9 mouse cellular contexts compared by ENCODE assay signal in the genomic region with DNA sequence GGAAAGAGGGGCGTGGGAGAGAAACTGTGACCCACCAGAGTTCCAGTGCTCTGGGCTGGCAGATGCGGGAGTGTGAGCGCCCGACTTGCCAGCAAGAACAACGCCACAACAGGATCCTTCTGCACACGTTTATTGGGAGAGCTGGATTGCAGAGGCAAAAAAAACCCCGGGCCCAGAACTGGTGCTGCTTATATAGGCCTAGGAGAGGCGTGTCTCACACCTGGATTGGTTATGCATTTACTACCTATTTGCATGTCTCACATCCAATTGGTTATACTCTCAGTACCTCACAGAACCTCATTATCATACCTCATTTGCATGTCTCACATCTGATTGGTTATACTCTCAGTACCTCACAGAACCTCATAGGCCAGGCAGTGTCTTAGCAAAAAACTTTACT. TPM values are rescaled to one million over a fixed set of nuclear protein-coding genes. Genes with fewer than 3 reads are reported as not detected.
A peak's percentile ranks its signal among the peaks of the same experiment; 100 is the strongest.
DNase-seq lines count a peak whose midpoint lies in the region; ATAC-seq and TF ChIP-seq lines count a peak whose summit lies in the region.
"Not testable (repeated sequence)": the region's sequence is repeated elsewhere in the genome, so short reads cannot be mapped to it uniquely, and the experiment has no call there.
"Had no signal": no experiment of that assay in that cellular context is flagged by ENCODE, and none has a peak within 500 bp of the region (broad histone marks: within the 10 kb centered on the region; RNA-seq: fewer than 3 reads in every experiment).

No protein-coding gene starts in this region.

- H3K4me3 ChIP-seq in MEL (ENCODE audit: control insufficient read depth in 1 of 2, insufficient read depth in 1 of 2, low read depth in 2 of 2, low read length in 2 of 2); forebrain, embryonic 13.5 days: not testable (repeated sequence)
- peak overlapping the region; percentile 16; the same call in 1 of the 2 replicates for H3K4me3 ChIP-seq in testis, adult 2 months (ENCODE audit: control insufficient read depth, low read depth, low read length)

- ATAC-seq in forebrain, embryonic 13.5 days, result not testable (repeated sequence)

- not testable (repeated sequence) for H3K27me3 ChIP-seq in MEL (ENCODE audit: control insufficient read depth in 1 of 2, insufficient read depth in 2 of 2, low read length in 2 of 2); forebrain, embryonic 13.5 days; testis, adult 2 months (ENCODE audit: control insufficient read depth, insufficient read depth, low read length)

- not testable (repeated sequence) for TF ChIP-seq CTCF in MEL (IDR thresholded peaks at IDR 0.05 in 2 of 3, conservative IDR thresholded peaks at IDR 0.05 in 1 of 3; ENCODE audit: control insufficient read depth in 1 of 3, insufficient read depth in 1 of 3, low read depth in 2 of 3, low read length in 3 of 3, poor library complexity in 1 of 3, severe bottlenecking in 1 of 3); testis, adult 2 months (IDR thresholded peaks at IDR 0.05; ENCODE audit: control insufficient read depth, insufficient read depth, insufficient replicate concordance, low read depth, low read length)

- DNase-seq in MEL (ENCODE audit: low read depth, low spot score), result not testable (repeated sequence)
- DNase-seq in R1 (ENCODE audit: low read depth, low spot score), result peak; percentile 66
- DNase-seq in ZHBTc4 (ENCODE audit: low read depth, low spot score), result peak; percentile 48

- H3K27ac ChIP-seq in MEL (ENCODE audit: control insufficient read depth, low read depth, low read length); forebrain, embryonic 13.5 days: not testable (repeated sequence)
- H3K27ac ChIP-seq in testis, adult 2 months (ENCODE audit: control insufficient read depth, insufficient read depth, low read depth, low read length), result peak overlapping the region; percentile 49; the same call in 1 of the 2 replicates

- not testable (repeated sequence) for H3K4me2 ChIP-seq in forebrain, embryonic 13.5 days

- TF ChIP-seq EP300 in MEL (IDR thresholded peaks at IDR 0.05; ENCODE audit: low read depth in 1 of 2, low read length in 2 of 2), result not testable (repeated sequence)

- not testable (repeated sequence) for H3K9me3 ChIP-seq in MEL (replicated peaks; ENCODE audit: insufficient read depth, low read length); forebrain, embryonic 13.5 days (replicated peaks)

- WGBS in forebrain, embryonic 13.5 days, result 90% methylated on average over 8 of the region's 8 CpGs

- TF ChIP-seq RAD21 in MEL (IDR thresholded peaks at IDR 0.05; ENCODE audit: low read depth, low read length), result not testable (repeated sequence)

- H3K9ac ChIP-seq in MEL (ENCODE audit: control insufficient read depth, low read depth, low read length, poor library complexity, severe bottlenecking), result not testable (repeated sequence)
- 0 out of 2 replicates have a peak overlapping the region, but pooled peaks have one; percentile 26 for H3K9ac ChIP-seq in forebrain, embryonic 13.5 days

- not testable (repeated sequence) for TF ChIP-seq POLR2A in MEL (IDR thresholded peaks at IDR 0.05; ENCODE audit: control insufficient read depth in 1 of 2, insufficient read depth in 1 of 2, low read depth in 1 of 2, low read length in 2 of 2, poor library complexity in 1 of 2); testis, adult 2 months (IDR thresholded peaks at IDR 0.05; ENCODE audit: control insufficient read depth, low read depth, low read length)

- H3K4me1 ChIP-seq in MEL (ENCODE audit: control insufficient read depth in 1 of 2, insufficient read depth in 2 of 2, low read length in 2 of 2); forebrain, embryonic 13.5 days: not testable (repeated sequence)
- H3K4me1 ChIP-seq in testis, adult 2 months (ENCODE audit: control insufficient read depth, insufficient read depth, low read length), result peaks cover 13% of the 10 kb centered on the region

- H3K79me2 ChIP-seq in MEL (ENCODE audit: control insufficient read depth, insufficient read depth, low read length, poor library complexity), result not testable (repeated sequence)

- not testable (repeated sequence) for H3K36me3 ChIP-seq in MEL (ENCODE audit: control insufficient read depth in 1 of 2, insufficient read depth in 2 of 2, low read length in 2 of 2); forebrain, embryonic 13.5 days (ENCODE audit: poor library complexity, severe bottlenecking); testis, adult 2 months (ENCODE audit: control insufficient read depth, insufficient read depth, low read length)

TF ChIP-seq in MEL, 35 proteins besides CTCF, POLR2A, EP300 and RAD21:
- TF ChIP-seq TBP (IDR thresholded peaks at IDR 0.05; ENCODE audit: low read depth, low read length), result peak; percentile 78

RNA-seq across cellular contexts. Expression of gene Sgta, which starts 4.5 kb away (rescaled TPM):
- total RNA-seq in MEL (2012; rRNA removed), result 100 and 101 TPM in 2 replicates
- polyA plus RNA-seq in MEL (2012; ENCODE audit: insufficient read depth in 1 of 2, insufficient read length in 2 of 2, low read depth in 1 of 2, low replicate concordance in 2 of 2, missing spikeins in 1 of 2), result 1,000 to 10,000 TPM in 1 of 2 experiments, 100 to 1,000 TPM in 1; 152 to 1,019 TPM
- 273 and 305 TPM in 2 replicates for polyA plus RNA-seq in forebrain, embryonic 13.5 days (2015; fragmentation: Nextera tagmentation; extraction: Ambion mirVana)
- 203 and 224 TPM in 2 replicates for polyA plus RNA-seq in testis, adult 2 months (2012; rRNA removed)

RNA-seq across cellular contexts. Expression of gene Thop1, which starts 5.3 kb away (rescaled TPM):
- total RNA-seq in MEL (2012; rRNA removed), result 121 and 126 TPM in 2 replicates
- 100 to 1,000 TPM in 1 of 2 experiments, 10 to 100 TPM in 1; 75.7 to 113 TPM for polyA plus RNA-seq in MEL (2012; ENCODE audit: insufficient read depth in 1 of 2, insufficient read length in 2 of 2, low read depth in 1 of 2, low replicate concordance in 2 of 2, missing spikeins in 1 of 2)
- polyA plus RNA-seq in forebrain, embryonic 13.5 days (2015; fragmentation: Nextera tagmentation; extraction: Ambion mirVana), result 55.8 and 60.5 TPM in 2 replicates
- polyA plus RNA-seq in testis, adult 2 months (2012; rRNA removed), result 318 and 378 TPM in 2 replicates

RNA-seq across cellular contexts. Expression of gene Slc39a3, which starts 27.3 kb away (rescaled TPM):
- 14.8 and 19.5 TPM in 2 replicates for total RNA-seq in MEL (2012; rRNA removed)
- 10 to 100 TPM in 1 of 2 experiments, not detected in 1; 15.6 TPM for polyA plus RNA-seq in MEL (2012; ENCODE audit: insufficient read depth in 1 of 2, insufficient read length in 2 of 2, low read depth in 1 of 2, low replicate concordance in 2 of 2, missing spikeins in 1 of 2)
- polyA plus RNA-seq in forebrain, embryonic 13.5 days (2015; fragmentation: Nextera tagmentation; extraction: Ambion mirVana), result 33.4 and 37.8 TPM in 2 replicates
- polyA plus RNA-seq in testis, adult 2 months (2012; rRNA removed), result 39.6 and 46.3 TPM in 2 replicates

RNA-seq across cellular contexts. Expression of gene Creb3l3, which starts 34.2 kb away (rescaled TPM):
- not detected in 2 replicates for total RNA-seq in MEL (2012; rRNA removed)
- under 1 TPM in 1 of 2 experiments, not detected in 1; 0.35 TPM for polyA plus RNA-seq in MEL (2012; ENCODE audit: insufficient read depth in 1 of 2, insufficient read length in 2 of 2, low read depth in 1 of 2, low replicate concordance in 2 of 2, missing spikeins in 1 of 2)
- polyA plus RNA-seq in forebrain, embryonic 13.5 days (2015; fragmentation: Nextera tagmentation; extraction: Ambion mirVana), result 0.30 and 0.42 TPM in 2 replicates
- polyA plus RNA-seq in testis, adult 2 months (2012; rRNA removed), result 0.40 and 0.70 TPM in 2 replicates
- total RNA-seq: CH12.LX, G1E had no signal
- polyA plus RNA-seq: activated CD4-positive, CD25-positive, alpha-beta regulatory T cell, adult 4 months; CD4-positive, CD25-positive, alpha-beta regulatory T cell, adult 4 months; G1E had no signal

RNA-seq across cellular contexts. Expression of gene Diras1, which starts 39.1 kb away (rescaled TPM):
- total RNA-seq in MEL (2012; rRNA removed), result not detected in 2 replicates
- under 1 TPM in 1 of 2 experiments, not detected in 1; 0.04 TPM for polyA plus RNA-seq in MEL (2012; ENCODE audit: insufficient read depth in 1 of 2, insufficient read length in 2 of 2, low read depth in 1 of 2, low replicate concordance in 2 of 2, missing spikeins in 1 of 2)
- polyA plus RNA-seq in forebrain, embryonic 13.5 days (2015; fragmentation: Nextera tagmentation; extraction: Ambion mirVana), result 13.4 and 15.0 TPM in 2 replicates
- polyA plus RNA-seq in testis, adult 2 months (2012; rRNA removed), result 0.95 and 1.4 TPM in 2 replicates
- total RNA-seq: CH12.LX had no signal
- polyA plus RNA-seq: CD4-positive, CD25-positive, alpha-beta regulatory T cell, adult 4 months had no signal
